Mouse (Mus musculus) spleen, adult 12 weeks (tissue): ENCODE results near the gene Apbb2.

Experiments used
- DNase-seq: peaks from one replicate; pipeline ENCODE4 v3.0.0; 2022; ENCODE audit warnings: low spot score

Gene Apbb2

GRCm38 (mm10) chr5:66415033-66415697 is 203.4 kb downstream of the Apbb2 start:
- DNase-seq, result no peak

DNA sequence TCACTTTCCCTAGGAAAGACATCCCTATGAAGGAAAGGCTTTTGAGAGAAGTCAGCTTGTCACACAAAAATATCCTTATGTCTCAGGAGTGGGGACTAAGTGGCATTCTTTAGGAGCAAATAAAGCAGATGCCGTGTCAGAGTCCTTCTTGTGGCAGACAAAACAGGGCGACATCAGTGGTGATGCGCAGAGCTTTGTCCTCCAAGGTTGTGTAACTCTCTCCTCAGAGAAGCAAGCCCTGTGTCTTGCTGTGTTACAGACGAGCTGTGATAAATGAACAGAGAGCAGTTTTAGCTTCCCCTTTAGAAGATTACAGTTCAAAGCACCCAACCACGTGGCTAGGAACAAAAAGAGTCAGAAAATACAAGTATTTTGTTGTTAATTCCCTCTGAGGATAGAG is 205.2 kb downstream of the Apbb2 start:
- no peak for DNase-seq

DNA sequence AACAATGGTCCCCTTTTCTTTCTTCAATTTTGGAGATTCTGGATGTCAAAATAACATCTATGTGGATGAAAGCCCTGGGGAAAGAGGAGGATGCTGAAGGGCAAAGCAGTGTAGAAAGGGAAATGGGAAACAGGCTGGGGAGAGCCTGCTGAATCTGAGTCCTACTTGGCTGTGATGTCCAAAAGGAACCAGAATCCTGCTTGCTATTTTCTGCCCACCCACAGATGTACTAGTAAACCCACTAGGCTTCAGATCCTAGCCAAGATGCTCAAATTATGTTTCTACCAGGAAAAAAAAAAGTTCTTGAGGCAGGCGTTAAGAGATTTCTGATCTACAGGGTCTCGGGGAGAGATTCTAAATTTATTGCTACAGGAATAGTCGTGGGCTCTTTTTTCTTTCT is 205.8 kb downstream of the Apbb2 start:
- DNase-seq, result no peak

GRCm38 (mm10) chr5:66408546-66408945 is 210.0 kb downstream of the Apbb2 start:
- no peak for DNase-seq

DNA sequence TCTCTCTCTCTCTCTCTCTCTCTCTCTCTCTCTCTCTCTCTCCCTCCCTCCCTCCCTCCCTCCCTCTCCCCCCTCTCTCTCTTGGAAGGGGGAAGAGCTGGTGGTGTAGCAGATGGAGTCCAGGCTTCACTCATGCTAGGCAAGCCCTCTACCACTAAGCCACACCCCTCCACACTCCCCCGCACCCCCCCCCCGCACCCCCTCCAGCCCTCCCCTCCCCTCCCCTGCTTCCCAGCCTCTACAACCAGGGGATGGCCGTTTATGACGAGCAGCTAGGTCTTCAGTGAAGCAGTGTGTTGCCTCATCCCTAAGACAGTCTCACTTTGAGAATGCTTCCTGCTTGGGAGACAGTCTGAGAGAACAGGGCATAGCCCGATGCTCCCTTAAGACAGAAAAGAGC is 210.6 kb downstream of the Apbb2 start:
- no peak for DNase-seq

DNA sequence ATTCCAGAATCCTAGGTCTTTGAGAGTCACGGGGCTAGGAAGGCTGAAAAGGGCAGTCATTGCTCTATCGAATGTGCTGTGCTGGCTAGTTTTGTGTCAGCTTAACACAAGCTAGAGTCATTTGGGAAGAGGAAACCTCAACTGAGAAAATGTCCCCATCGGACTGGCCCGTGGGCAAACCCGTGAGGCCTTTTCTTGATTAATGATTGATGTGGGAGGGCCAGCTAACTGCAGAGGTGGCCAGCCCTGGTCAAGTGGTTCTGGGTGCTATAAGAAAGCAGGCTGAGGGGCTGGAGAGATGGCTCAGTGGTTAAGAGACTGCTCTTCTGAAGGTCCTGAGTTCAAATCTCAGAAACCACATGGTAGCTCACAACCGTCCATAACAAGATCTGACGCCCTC is 212.2 kb downstream of the Apbb2 start:
- DNase-seq, result no peak

DNA sequence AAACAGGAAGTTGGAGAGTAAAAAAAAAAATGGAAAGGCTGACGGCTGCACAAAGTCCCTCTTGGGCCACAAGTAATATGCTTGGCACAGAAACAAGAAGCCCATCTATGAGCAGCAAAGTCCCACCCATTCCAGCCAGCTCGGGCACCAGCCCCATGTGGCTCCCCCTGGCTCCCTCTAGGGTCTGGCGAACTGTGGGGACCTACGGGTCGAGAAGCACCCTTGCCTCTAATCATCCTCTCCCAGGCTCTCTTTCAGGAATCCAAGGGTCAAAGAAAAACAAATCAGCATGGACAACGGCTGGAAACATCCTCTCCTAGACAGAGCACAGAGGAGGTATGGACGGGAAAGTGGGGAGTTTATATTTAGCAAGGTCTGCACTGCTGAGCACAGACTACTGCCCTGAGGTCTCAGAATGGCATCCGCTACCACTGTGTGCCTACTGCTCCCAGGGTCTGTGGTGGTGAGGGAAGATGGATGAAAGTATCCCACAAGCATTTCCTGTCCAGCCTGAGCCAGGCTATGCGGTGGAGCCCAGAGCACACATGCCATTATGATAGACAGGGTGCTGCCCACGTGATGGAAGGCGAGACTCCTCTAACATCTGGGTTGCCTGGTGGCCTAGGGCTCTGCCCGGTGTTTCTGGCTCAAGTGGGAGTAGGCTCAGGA is 212.7 kb downstream of the Apbb2 start:
- no peak for DNase-seq

DNA sequence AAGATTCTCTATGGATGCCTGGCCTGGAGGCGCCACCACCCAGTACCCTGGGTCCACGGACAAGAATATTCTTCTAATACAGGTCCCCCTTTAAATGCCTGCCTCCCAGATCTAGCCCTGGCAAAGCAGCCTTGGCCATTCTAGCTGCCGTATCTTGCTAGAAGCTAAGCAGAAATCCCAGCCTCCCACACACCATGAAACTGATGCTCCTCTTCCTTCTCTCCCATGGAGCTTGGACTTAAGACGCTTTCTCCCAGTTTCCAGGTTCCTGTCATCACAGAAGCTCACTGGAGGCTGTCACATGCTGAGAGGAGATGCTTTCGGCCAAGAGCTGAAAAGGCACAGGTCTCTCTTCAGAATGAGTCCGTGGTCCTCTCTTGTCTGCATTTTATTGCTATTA is 213.3 kb downstream of the Apbb2 start:
- no peak for DNase-seq

- DNase-seq, result no peak
Observed at GRCm38 (mm10) chr5:66400563-66400962, 218.0 kb downstream of the Apbb2 start.

- DNase-seq, result no peak
Observed at GRCm38 (mm10) chr5:66399264-66399620, 219.3 kb downstream of the Apbb2 start.

GRCm38 (mm10) chr5:66398530-66399263 is 219.9 kb downstream of the Apbb2 start:
- DNase-seq, result no peak

DNA sequence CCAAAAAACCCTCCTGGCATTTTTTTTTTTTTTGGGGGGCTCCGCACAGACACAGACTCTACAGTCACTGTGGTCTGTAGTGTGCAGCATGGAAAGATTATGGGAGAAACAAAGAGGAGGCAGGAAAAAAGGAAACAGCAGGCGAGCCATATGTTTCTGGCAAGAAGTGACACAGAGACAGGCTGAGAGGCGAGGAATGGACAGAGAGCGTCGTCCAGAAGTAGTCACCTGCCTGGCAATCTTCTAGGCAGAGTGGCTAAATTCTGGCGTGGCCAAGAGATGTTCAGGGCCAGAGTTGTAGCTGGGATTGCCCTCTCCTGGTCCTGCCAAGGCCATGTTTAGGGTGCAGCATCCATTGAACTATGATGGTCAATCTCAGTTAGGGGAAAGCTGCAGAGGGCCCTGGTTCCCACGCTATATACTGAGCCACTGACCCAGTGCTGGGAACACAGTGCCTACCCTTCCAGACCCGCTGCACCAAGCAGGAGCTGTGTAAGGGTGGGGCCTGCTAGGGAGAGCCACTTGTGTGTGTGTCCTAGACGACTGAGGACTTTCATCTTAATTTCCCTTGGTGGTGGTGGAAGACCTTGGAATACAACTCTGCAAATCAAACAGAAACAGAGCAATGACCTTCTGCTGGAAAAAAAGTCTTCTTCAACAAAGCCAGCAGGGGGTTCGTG is 224.7 kb downstream of the Apbb2 start:
- DNase-seq, result no peak

- no peak for DNase-seq
Observed at GRCm38 (mm10) chr5:66392861-66393529, 225.6 kb downstream of the Apbb2 start.

GRCm38 (mm10) chr5:66391771-66392170 is 226.8 kb downstream of the Apbb2 start:
- DNase-seq, result no peak

- no peak for DNase-seq
Observed at GRCm38 (mm10) chr5:66391299-66391698, 227.3 kb downstream of the Apbb2 start.

- DNase-seq, result no peak
Observed at GRCm38 (mm10) chr5:66390567-66390966, 228.0 kb downstream of the Apbb2 start.

DNA sequence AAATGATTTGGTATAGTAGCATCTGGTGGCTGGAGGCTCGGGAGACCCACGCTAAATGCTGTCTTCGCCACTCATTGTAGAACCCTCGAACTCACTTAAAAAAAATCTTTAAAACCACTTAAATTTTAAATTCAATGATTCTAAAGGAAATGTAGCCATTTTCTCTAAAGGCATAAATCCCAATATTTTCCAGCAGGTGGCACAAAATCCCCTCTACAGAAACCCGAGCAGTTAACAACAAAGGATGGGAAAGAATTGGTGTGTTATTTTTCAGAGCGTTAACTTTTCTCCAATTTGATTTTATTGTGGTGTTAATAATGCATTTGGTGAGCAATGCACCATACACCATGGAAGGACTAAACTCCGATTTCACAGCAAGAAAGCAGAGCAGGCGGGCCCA is 231.1 kb downstream of the Apbb2 start:
- no peak for DNase-seq

GRCm38 (mm10) chr5:66385636-66386035 is 232.9 kb downstream of the Apbb2 start:
- no peak for DNase-seq

DNA sequence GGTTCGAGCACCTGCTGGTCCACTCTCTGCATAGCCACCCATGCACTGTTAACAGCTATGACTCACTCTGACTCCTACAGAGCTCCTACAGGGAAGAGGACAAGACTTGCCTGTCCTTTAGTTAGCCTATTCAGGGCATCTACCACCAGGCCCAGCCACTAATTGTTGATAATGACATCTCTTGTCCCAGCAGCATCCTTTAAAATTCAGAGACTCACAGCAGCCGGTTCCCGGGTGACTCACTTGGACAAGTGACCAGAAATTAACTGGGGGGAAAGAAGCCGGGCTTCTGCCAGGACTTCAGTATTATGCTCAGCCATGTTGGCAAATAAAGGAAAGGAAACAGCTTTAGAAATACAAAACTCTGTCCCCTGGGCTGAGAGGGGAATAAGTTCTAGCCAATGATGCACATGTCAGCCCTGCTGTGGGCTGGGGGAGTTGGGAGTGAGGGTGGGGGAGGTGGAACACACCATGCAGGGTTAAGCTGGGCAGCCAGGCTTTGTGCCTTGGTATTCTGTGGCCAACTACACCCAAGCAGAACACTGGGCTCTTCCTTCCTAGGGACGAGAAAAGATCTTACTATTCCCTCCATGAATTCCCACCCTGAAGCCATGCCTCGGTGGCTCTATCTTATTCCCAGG is 233.7 kb downstream of the Apbb2 start:
- no peak for DNase-seq

- DNase-seq, result no peak
Observed at GRCm38 (mm10) chr5:66384114-66384513, 234.5 kb downstream of the Apbb2 start.

GRCm38 (mm10) chr5:66382111-66382510 is 236.5 kb downstream of the Apbb2 start:
- no peak for DNase-seq

DNA sequence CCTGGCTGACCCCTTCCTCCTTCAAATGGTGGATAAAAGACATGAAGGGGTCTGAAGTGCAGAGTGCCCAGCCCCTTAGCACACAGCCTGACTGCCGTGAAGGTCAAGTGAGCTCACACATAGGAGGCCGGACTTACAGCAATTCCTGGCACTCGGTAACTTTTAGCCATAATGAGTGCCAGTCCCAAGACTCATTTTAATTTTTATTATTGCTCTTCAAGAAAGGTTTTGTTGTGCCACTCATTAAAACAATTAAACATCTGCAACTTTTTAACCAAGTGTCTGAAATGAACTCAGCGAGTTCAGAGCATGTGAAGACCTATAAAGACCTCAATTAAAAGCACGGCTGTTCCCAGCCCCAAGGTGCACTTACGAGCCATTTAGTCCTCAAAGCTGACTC is 239.6 kb downstream of the Apbb2 start:
- DNase-seq, result no peak
